Mouse (Mus musculus) hindbrain, embryonic 11.5 days (tissue): ENCODE data around the gene Ganab. TPM values are rescaled to one million over a fixed set of nuclear protein-coding genes. Genes with fewer than 3 reads are reported as not detected.

Experiments used
- ATAC-seq: fragments of 200-750 bp; cut with Nextera tagmentation; 2 replicates; pipeline ENCODE4 v1.8.0; 2017; ENCODE audit warnings: mild to moderate bottlenecking, moderate TSS enrichment, moderate library complexity; ENCODE audit not compliant: low FRiP score
- DNase-seq: peaks from one replicate; pipeline ENCODE4 v3.0.0-alpha.2; 2015; ENCODE audit warnings: low spot score
- H3K27ac ChIP-seq: fragments of 300-500 bp; sonication (generic); 2 replicates; pipeline ENCODE4 v1.5.1; 2014; ENCODE audit warnings: mild to moderate bottlenecking, low read depth, low read length
- H3K27me3 ChIP-seq: fragments of 300-500 bp; sonication (generic); 2 replicates; pipeline ENCODE4 v1.6.1; 2014; ENCODE audit warnings: mild to moderate bottlenecking, low read length, moderate library complexity, mixed read lengths; ENCODE audit not compliant: control insufficient read depth, insufficient read depth
- H3K36me3 ChIP-seq: fragments of 300-500 bp; sonication (generic); 2 replicates; pipeline ENCODE4 v1.6.1; 2014; ENCODE audit warnings: mild to moderate bottlenecking, low read length, moderate library complexity, mixed read lengths; ENCODE audit not compliant: control insufficient read depth, insufficient read depth
- H3K4me1 ChIP-seq: fragments of 300-500 bp; sonication (generic); replicated peaks from 2 replicates; pipeline ENCODE4 v1.6.1; 2014; ENCODE audit warnings: low read length, mixed read lengths; ENCODE audit not compliant: control insufficient read depth, insufficient read depth
- H3K4me2 ChIP-seq: fragments of 300-500 bp; sonication (generic); replicated peaks from 2 replicates; pipeline ENCODE4 v1.6.1; 2014; ENCODE audit warnings: mild to moderate bottlenecking, low read depth, low read length
- H3K4me3 ChIP-seq: fragments of 300-500 bp; sonication (generic); 2 replicates; pipeline ENCODE4 v1.5.1; 2014; ENCODE audit warnings: low read depth, low read length
- H3K9ac ChIP-seq: fragments of 300-500 bp; sonication (generic); 2 replicates; pipeline ENCODE4 v1.6.1; 2014; ENCODE audit warnings: low read depth, low read length
- H3K9me3 ChIP-seq: fragments of 300-500 bp; sonication (generic); 2 replicates; pipeline ENCODE4 v1.6.1; 2016; ENCODE audit warnings: low read length; ENCODE audit not compliant: control insufficient read depth
- WGBS: fragments of 180-500 bp; shearing (Covaris S2); extraction: QIAGEN DNeasy Blood & Tissue Kit; methylation state at CpG from one replicate; pipeline ENCODE4 v1.1.7; 2014; 5-methylcytosine and 5-hydroxymethylcytosine counted together
- polyA plus RNA-seq: library from polyadenylated mRNA; unstranded; fragments of >200 nt; fragmentation: Nextera tagmentation; extraction: Ambion mirVana; gene quantifications from 2 replicates; pipeline ENCODE4 v1.2.1, GENCODE M21; 2014

Gene Ganab
- polyA plus RNA-seq, 1 experiment from 2014 or later = 89.8 TPM

- H3K27ac ChIP-seq = no peak overlapping the region
- WGBS = 51% methylated on average over 5 of the region's 5 CpGs
Observed at GRCm38 (mm10) chr19:8944750-8945149, 46.9 kb downstream of the Ganab start.

GRCm38 (mm10) chr19:8945251-8945650 is 47.4 kb downstream of the Ganab start:
- H3K4me1 ChIP-seq = peaks cover 13% of the 10 kb centered on the region
- 92% methylated on average over 6 of the region's 6 CpGs for WGBS
- H3K9ac ChIP-seq = no peak overlapping the region
- H3K36me3 ChIP-seq = peaks cover 19% of the 10 kb centered on the region
- H3K4me3 ChIP-seq = peak overlapping the region; percentile 8; the same call in 1 of the 2 replicates
- no peak overlapping the region for H3K27ac ChIP-seq
- no peaks in the 10 kb centered on the region for H3K27me3 ChIP-seq
- no peak for DNase-seq
- no peaks in the 10 kb centered on the region for H3K9me3 ChIP-seq
- H3K4me2 ChIP-seq = no peak overlapping the region
- no peak for ATAC-seq

More at GRCm38 (mm10) chr19:8944750-8945149, 46.9 kb downstream of the Ganab start:
- H3K9me3 ChIP-seq = no peaks in the 10 kb centered on the region
- no peaks in the 10 kb centered on the region for H3K27me3 ChIP-seq
- H3K4me1 ChIP-seq = peaks cover 13% of the 10 kb centered on the region
- H3K4me3 ChIP-seq = peak overlapping the region; percentile 8; the same call in 1 of the 2 replicates
- no peak overlapping the region for H3K9ac ChIP-seq
- peak; percentile 85 for DNase-seq
- no peak for ATAC-seq
- no peak overlapping the region for H3K4me2 ChIP-seq
- H3K36me3 ChIP-seq = peaks cover 19% of the 10 kb centered on the region

GRCm38 (mm10) chr19:8946929-8947328 is 49.1 kb downstream of the Ganab start:
- Histone ChIP-seq H3K27ac (no peak overlapping the region), H3K4me1 (peaks cover 8% of the 10 kb centered on the region; the same call in 1 of the 2 replicates), H3K4me2 (no peak overlapping the region), H3K9ac (no peak overlapping the region), H3K9me3 (no peaks in the 10 kb centered on the region), H3K27me3 (no peaks in the 10 kb centered on the region), H3K4me3 (no peak overlapping the region), H3K36me3 (peaks cover 22% of the 10 kb centered on the region)
- ATAC-seq (no peak), DNase-seq (no peak)
- WGBS = 96% methylated on average over 7 of the region's 7 CpGs

GRCm38 (mm10) chr19:8950190-8950589 is 52.3 kb downstream of the Ganab start:
- DNase-seq (no peak), ATAC-seq (no peak)
- no peak overlapping the region for H3K9ac ChIP-seq
- H3K4me1 ChIP-seq = peaks cover 6% of the 10 kb centered on the region; the same call in 1 of the 2 replicates
- peaks cover 22% of the 10 kb centered on the region for H3K36me3 ChIP-seq
- H3K9me3 ChIP-seq = no peaks in the 10 kb centered on the region
- no peak overlapping the region for H3K4me3 ChIP-seq
- no peak overlapping the region for H3K27ac ChIP-seq
- H3K4me2 ChIP-seq = no peak overlapping the region
- no peaks in the 10 kb centered on the region for H3K27me3 ChIP-seq
- 89% methylated on average over 5 of the region's 5 CpGs for WGBS

- no peak overlapping the region for H3K4me3 ChIP-seq
- DNase-seq (no peak), ATAC-seq (no peak)
- 92% methylated on average over 9 of the region's 9 CpGs for WGBS
- H3K27me3 ChIP-seq = no peaks in the 10 kb centered on the region
- peaks cover 16% of the 10 kb centered on the region for H3K36me3 ChIP-seq
- no peak overlapping the region; the same call in 1 of the 2 replicates for H3K9ac ChIP-seq
- peaks cover 6% of the 10 kb centered on the region; the same call in 1 of the 2 replicates for H3K4me1 ChIP-seq
- no peak overlapping the region for H3K4me2 ChIP-seq
- H3K27ac ChIP-seq = peak overlapping the region; percentile 78; the same call in 1 of the 2 replicates
- H3K9me3 ChIP-seq = no peaks in the 10 kb centered on the region
Observed at GRCm38 (mm10) chr19:8952241-8952640, 54.4 kb downstream of the Ganab start.

GRCm38 (mm10) chr19:8953135-8954039 is 55.5 kb downstream of the Ganab start, which contains the start of gene Tut1:
TSS of gene Tut1 (plus strand) at chr19:8953847.
- Histone ChIP-seq H3K9ac (peak within 1 kb of the TSS; percentile 64), H3K4me1 (peaks cover 6% of the 10 kb centered on the region; the same call in 1 of the 2 replicates), H3K36me3 (peaks cover 6% of the 10 kb centered on the region; the same call in 1 of the 2 replicates), H3K9me3 (no peaks in the 10 kb centered on the region), H3K27ac (peak within 1 kb of the TSS; percentile 78), H3K27me3 (no peaks in the 10 kb centered on the region), H3K4me2 (peak within 1 kb of the TSS; percentile 68), H3K4me3 (peak within 1 kb of the TSS; percentile 55)
- DNase-seq = peak; percentile 95
- ATAC-seq = peak; percentile 96
- WGBS = 5% methylated on average over 46 of the region's 46 CpGs

GRCm38 (mm10) chr19:8954171-8954570 is 56.3 kb downstream of the Ganab start:
- H3K36me3 ChIP-seq = peaks cover 7% of the 10 kb centered on the region; the same call in 1 of the 2 replicates
- ATAC-seq = no peak

GRCm38 (mm10) chr19:8962256-8962655 is 64.4 kb downstream of the Ganab start:
- Histone ChIP-seq H3K27ac (no peak overlapping the region), H3K4me1 (peaks cover 3% of the 10 kb centered on the region; the same call in 1 of the 2 replicates), H3K9ac (no peak overlapping the region), H3K4me2 (no peak overlapping the region), H3K9me3 (no peaks in the 10 kb centered on the region), H3K36me3 (peaks cover 13% of the 10 kb centered on the region; the same call in 1 of the 2 replicates), H3K4me3 (no peak overlapping the region), H3K27me3 (no peaks in the 10 kb centered on the region)
- 90% methylated on average over 2 of the region's 2 CpGs for WGBS
- ATAC-seq (no peak), DNase-seq (no peak)

More at GRCm38 (mm10) chr19:8954171-8954570, 56.3 kb downstream of the Ganab start:
- Histone ChIP-seq H3K4me1 (peaks cover 6% of the 10 kb centered on the region; the same call in 1 of the 2 replicates), H3K27ac (0 out of 2 replicates have a peak overlapping the region, but pooled peaks have one; percentile 78), H3K27me3 (no peaks in the 10 kb centered on the region), H3K9ac (peak overlapping the region; percentile 64), H3K4me3 (peak overlapping the region; percentile 55), H3K9me3 (no peaks in the 10 kb centered on the region), H3K4me2 (peak overlapping the region; percentile 68)
- DNase-seq = no peak
- WGBS = 13% methylated on average over 9 of the region's 9 CpGs
